Mouse (Mus musculus) G1E-ER4 (cell line): ENCODE measurements around the gene Ccnb1ip1. TPM values are rescaled to one million over a fixed set of nuclear protein-coding genes. Genes with fewer than 3 reads are reported as not detected.

Source experiments
- GATA1 ChIP-seq: IDR thresholded peaks from one replicate; pipeline ENCODE4 v1.8.0; 2012; ENCODE audit warnings: low read length, inconsistent platforms
- polyA plus RNA-seq: library from polyadenylated mRNA; stranded (reverse); fragments of >175 nt; gene quantifications from 2 replicates; pipeline ENCODE4 v1.2.3, GENCODE M21; 2012

The Ccnb1ip1 gene
- polyA plus RNA-seq = 0.11 and 0.15 TPM in 2 replicates

DNA sequence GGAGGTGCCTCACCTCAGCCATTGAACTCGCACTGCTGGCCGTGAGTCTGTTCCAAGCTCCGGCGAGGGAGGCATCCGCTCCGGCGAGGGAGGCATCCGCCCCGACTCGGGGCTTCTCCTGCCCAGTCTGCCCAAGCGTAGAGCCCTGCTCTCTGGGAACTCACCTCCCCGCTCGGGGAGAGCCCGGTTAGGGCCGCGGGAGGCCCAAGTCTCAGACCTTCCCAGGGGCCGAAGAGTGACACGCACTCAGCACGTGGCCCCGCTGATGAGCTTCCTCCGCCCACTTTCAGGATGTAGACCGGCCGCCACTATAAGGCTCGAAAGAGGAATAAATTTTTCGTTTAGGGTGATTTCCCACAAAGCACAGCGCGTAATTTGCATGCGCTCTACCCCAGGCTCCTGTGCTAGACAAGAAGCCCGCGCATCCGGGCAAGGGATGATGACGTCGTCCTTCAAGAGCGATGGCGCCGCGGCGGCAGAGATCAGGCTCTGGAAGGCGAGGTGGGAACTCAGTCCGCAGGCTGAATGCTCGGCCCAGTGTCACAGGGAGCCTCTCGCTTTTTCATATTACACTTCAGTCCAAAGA is at the start of gene Ccnb1ip1, which contains the start of gene Parp2:
Gene Ccnb1ip1, minus strand, starts transcription at position 246 of the 586 bp plus-strand sequence.
Gene Parp2, plus strand, starts transcription at position 355 of the 586 bp plus-strand sequence.
- no peak for TF ChIP-seq GATA1

DNA sequence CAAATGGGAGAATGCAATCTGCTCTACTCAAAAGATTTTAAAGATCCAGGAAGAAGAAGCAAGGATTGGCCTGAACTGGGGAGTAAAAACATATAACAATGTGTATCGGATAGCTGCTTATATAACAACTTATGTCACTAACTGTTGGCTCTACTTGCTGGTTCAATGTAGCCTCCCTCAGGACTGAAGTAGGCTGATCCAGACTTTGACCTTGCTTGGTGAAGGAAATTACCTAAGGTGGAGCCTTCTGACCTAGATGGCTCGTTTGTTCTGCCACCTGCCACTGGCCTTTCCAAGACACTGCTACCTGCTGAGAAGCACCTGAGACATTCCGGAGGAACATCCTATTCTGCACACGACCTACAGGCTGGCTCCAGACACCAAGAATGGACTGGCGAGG is 48.3 kb upstream of the Ccnb1ip1 start:
- no peak for TF ChIP-seq GATA1

DNA sequence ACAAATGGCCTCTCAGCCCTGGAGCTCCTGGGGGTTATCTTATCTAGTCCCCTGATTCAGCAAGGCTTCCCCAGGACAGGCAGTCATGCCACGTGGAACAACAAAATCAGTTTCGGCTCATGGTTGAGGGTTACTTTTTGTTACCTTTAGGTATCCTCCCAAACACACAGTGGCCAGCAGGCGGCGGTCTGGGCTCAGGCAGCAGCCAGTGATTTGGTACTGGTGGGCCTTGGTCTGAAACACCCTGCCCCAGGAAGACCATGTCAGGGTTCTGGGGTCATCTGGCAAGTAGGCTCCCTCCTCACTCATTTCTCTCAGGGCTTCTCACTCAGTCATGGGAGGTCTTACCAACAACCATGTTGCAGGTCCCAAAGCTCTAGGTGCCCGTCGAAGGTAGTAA is 29.7 kb upstream of the Ccnb1ip1 start:
- no peak for TF ChIP-seq GATA1

DNA sequence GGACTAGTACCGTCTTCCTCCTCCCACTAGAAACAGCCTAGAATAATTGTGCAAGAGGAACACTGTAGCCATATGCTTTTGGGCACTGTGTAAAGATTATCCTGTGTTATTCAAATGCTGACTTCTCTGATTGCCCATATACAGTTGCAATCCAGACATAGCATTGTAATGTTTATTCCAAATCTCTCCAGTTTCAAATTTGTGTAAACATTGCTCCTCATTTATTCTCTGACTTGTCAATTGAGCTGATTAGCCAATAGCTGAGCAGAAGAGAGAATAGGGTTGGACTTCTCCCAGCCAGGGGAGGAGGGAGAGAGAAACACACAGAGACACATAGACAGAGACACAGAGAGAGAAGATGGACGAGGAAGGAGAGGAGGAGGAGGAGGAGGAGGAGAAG is 26.9 kb upstream of the Ccnb1ip1 start:
- no peak for TF ChIP-seq GATA1

DNA sequence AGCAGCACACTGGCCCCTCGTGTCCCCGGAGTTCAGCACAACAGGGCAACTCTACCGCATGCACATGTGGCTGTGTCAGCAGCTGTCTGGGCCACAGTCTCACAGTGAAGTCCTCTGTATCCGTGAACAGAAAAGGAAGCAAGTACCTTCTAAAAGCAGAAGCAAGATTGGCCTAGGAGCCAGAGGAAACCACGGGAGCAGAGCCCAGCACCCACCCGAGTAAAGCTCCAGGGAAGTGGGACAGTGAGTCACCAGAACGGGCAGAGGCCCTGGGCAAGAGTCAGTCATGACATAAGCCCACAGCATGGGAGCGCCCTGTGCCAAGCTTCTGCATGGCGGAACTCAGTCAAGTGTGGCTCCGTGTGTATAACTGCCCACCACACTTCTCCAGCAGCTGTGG is 26.4 kb upstream of the Ccnb1ip1 start:
- TF ChIP-seq GATA1 = no peak

DNA sequence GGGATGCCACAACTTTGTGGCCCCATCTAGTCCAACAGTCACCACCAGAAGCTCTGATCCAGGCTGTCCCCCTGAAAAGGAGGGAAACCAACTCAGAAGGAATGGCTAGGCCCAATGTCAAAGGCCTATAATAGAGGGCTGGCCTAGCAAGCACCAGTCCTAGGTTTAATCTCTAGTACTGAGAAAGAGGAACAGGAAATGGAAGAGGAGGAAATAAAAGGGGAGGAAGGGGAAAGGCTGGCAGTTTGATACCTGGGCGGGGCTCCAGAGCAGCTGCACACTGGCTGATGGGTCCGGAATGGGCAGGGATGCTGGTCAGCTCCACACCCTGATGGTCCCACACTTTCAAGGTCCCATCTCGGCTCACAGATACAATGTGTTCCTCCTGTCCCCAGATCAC is 22.3 kb upstream of the Ccnb1ip1 start:
- no peak for TF ChIP-seq GATA1

DNA sequence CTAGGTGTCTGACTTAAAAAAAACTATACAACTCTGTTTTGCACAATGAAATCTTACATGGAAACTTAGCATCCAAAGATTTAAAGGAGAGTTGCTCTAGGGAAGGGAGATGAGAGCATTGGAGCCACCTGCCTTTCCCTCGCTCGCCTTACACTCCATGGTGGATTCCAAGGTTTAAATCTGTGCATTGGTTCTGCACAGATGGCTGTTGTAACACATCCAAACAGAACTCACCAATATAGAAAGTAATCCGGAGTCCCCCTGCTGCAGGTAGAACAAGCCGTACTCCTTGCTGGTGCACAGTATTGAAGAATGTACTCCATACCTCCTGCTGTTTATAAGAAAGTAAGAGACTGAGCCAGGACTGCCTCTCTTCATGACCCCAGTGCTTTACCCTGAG is 19.0 kb upstream of the Ccnb1ip1 start:
- TF ChIP-seq GATA1 = no peak

DNA sequence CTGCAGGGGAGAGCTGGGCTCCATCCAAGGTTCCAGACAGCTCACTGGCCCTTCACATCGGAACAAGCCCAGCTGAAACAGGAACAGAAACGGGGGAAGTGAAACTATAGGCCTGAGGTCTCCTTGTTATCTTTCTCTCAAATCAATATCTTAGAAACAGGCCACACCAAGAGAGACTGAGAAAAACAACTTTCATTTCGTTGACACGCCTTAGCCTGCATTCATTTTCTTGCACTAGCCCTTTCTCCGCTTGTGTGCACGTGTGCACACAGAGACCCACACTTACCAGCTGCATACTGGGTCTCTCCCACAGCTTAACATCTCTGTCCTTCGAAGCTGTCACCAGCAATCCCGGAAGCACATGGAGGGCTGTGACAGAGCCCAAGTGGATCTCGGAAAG is 16.7 kb upstream of the Ccnb1ip1 start:
- TF ChIP-seq GATA1 = no peak

DNA sequence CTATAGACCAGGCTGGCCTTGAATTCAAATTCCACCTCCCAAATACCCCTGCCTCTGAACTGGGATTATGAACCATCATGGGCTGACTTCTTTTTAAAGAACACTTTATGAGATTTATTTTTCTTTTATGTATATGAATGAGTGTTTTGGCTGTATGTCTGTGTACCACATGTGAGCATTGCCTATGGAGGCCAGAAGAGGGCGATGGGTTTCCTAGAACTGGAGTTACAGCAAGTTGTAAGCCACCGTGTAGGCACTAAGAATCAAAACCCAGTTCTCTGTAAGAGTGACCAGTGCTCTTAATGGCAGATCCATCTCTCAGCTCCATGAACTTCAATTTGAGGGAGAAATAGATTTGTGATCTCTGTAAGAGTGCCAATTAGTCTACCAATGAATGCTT is 15.7 kb upstream of the Ccnb1ip1 start:
- no peak for TF ChIP-seq GATA1

DNA sequence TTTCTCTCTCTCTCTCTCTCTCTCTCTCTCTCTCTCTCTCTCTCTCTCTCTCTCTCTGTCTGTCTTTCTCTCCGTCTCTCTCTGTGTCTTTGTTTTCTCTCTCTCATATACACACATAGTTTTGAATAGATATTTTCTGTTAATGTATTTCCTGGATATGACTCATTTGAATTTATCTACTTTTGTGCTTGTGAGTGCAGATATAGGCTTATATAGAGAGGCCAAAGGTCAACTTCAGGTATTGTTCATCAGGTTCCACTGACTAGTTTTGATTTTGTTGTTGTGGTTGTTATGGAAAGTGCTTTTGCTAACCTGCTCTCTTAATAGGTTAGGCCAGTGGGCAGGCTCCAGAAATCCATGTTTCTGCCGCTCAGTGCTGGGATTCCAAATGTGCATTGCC is 5.5 kb upstream of the Ccnb1ip1 start:
- no peak for TF ChIP-seq GATA1

DNA sequence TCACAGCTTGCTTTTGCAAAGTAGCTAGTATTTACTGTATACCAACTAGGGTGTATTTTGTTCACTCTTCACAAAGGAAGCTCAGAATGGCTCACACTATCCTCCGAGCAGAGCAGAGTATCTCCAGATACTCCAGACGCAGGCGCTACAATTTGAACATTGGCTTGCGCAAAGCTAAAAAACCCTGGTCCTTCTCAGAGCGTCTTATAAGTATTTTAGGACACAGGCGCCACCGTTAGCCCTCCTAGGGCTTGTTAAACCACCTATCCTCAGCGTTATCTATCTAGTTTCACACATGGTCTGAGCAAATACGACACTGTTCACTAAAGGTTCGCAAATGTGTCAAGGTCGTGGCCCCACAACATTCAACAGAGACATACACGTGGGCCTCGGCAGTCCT is 2.8 kb downstream of the Ccnb1ip1 start:
- no peak for TF ChIP-seq GATA1

DNA sequence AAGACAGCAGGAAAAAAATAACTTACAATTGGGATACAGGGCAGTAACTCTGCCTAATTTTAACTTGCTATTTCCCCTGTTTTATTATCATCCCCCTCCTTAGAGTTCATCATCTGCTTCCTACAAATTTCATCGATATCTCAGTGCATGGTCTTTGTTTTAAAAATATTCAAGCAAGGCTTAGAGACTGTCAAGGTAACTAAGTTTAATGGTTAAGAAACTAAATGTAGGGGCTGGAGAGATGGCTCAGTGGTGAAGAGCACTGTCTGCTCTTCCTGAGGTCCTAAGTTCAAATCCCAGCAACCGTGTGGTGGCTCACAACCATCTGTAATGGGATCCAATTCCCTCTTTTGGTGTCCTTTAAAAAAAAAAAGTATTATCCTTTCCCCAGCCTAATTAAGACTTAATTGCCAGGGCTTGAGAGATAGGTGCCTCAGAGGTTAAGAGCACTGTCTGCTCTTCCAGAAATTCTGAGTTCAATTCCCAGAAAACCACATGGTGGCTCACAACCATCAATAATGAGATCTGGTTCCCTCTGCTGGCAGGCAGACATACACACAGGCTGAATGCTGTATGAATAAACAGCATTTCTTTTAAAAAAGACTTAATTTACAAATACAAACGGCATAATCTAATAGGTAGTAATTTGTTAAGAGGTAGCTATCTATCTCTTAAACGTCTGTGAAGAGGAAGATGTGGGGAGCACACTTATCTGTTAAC is 4.5 kb downstream of the Ccnb1ip1 start:
- no peak for TF ChIP-seq GATA1

DNA sequence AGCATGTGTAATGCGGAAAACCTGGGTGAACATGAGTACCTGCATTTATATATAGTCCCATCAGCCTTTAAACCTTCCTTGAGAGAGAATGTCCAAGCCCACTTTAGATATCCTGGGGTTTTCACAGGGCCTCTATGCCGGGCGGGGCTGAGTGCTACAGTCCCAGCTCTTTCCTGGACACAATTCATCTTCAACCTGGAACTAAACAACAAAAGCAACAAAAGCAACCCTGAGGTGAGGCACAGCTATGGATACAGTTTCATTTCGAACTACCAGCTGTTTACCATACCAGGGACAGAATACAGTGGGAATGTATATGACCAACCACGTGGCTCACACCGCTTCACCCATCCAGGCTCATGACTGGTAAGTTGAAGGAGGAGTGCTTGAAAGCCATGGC is 5.1 kb downstream of the Ccnb1ip1 start:
- TF ChIP-seq GATA1 = no peak

DNA sequence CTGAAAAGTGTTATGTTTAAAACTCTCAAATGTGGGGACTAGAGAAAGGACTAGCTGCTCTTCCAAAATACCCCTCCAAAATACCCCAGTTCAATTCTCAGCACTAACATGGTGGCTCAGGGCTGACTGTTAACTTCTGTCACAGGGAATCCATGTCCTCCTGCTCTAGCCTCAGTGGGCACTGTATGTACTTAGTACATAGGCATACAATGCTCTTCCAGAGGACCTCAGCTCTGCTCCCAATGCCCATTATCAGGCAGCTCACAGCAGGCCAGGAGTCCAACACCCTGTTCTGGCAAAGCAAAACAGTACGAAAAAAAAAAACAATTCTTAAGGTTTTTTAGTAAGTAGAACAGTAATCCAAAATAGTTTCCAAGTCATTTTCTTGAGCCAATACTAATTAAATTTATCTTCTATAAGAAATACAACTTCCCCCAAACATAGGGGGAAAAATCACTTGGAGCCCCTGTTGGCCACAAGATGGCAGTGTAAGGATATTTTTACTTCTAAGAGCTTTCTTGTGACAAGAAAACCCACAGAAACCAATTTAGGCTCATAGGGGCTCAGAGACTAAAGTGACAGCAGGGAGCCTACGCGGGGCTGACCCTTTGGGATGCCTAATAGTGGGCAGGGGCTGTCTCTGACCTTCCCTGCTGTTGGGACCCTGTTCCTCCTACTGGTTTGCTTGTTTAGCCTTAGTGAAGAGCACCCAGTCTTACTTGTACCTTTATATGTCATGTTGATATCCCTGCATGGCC is 7.9 kb downstream of the Ccnb1ip1 start:
- no peak for TF ChIP-seq GATA1

DNA sequence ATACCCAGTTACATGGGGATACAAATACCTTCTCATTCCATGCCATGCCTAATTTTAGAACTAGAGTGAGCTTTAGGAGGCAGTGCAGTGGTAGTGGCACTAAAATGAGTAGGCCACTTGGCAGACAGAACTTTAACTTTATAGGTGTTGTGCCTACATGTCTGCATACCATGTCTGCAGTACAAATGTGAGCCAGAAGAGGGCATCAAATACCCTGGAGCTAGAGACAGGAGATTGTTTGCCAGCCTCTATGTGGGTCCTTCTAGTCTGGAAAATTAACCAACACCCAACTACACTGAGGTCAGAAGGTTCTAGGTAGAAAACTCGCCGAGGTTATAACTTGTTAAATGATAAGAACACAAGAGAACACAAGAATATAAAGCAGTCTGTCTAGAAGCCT is 9.0 kb downstream of the Ccnb1ip1 start:
- TF ChIP-seq GATA1 = no peak

DNA sequence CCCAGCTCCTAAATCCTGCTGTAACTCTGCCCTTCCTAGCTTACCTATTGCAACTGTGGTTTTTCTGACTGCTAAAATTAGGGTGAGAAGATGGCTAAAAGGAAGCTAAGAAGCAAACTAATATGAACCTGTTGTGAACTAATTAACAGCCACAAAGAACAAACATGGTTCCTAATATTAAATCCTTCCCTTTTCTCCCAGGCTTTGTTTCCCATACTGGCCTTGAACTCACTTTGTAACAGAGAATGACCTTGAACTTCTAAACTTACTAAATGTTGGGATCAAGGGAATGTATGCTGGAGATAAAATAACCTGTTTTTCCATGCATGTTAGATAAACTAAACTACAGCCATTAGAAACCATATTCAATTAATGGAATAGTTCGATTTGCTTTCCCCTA is 11.1 kb downstream of the Ccnb1ip1 start:
- TF ChIP-seq GATA1 = no peak

DNA sequence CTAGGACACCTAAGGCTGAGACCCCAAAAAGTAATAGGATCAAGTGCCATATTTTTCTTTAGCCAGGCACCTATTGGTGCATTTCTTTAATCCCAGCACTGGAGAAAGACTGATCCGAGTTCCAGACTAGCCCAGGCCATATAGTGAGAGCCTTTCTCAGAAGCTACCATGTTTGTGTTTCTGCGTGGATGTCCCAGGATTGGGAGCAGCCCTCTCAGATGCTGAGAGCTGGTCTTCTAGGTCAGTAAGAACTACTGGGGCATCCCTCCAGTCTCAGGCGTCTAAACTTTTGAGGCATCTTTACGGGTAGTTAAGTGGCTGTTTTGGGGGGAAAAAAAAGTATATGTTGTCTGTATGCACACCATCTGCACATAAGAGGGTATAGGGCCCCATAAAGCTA is 11.6 kb downstream of the Ccnb1ip1 start:
- TF ChIP-seq GATA1 = no peak
